Mouse (Mus musculus) midbrain, embryonic 16.5 days (tissue): Measurements from ENCODE around the gene Lmntd1. TPM values are rescaled to one million over a fixed set of nuclear protein-coding genes. Genes with fewer than 3 reads are reported as not detected.
A peak's percentile ranks its signal among the peaks of the same experiment; 100 is the strongest.

Experiments used
- ATAC-seq: fragments of 200-750 bp; cut with Nextera tagmentation; 2 replicates; pipeline ENCODE4 v1.8.0; 2017; ENCODE audit warnings: moderate TSS enrichment
- H3K27ac ChIP-seq: fragments of 300-500 bp; sonication (generic); 2 replicates; pipeline ENCODE4 v1.5.1; 2014; ENCODE audit warnings: mild to moderate bottlenecking, low read length, mixed read lengths
- H3K27me3 ChIP-seq: fragments of 300-500 bp; sonication (generic); 2 replicates; pipeline ENCODE4 v1.6.1; 2014; ENCODE audit warnings: low read depth, low read length, mixed read lengths; ENCODE audit not compliant: control insufficient read depth, insufficient read depth
- H3K36me3 ChIP-seq: fragments of 300-500 bp; sonication (generic); 2 replicates; pipeline ENCODE4 v1.6.1; 2014; ENCODE audit warnings: mild to moderate bottlenecking, low read length, moderate library complexity, mixed read lengths; ENCODE audit not compliant: control insufficient read depth, insufficient read depth
- H3K4me1 ChIP-seq: fragments of 300-500 bp; sonication (generic); 2 replicates; pipeline ENCODE4 v1.6.1; 2014; ENCODE audit warnings: mild to moderate bottlenecking, low read length, mixed read lengths; ENCODE audit not compliant: control insufficient read depth, insufficient read depth
- H3K4me2 ChIP-seq: fragments of 300-500 bp; sonication (generic); 2 replicates; pipeline ENCODE4 v1.6.1; 2014; ENCODE audit warnings: mild to moderate bottlenecking, low read length, mixed read lengths
- H3K4me3 ChIP-seq: fragments of 300-500 bp; sonication (generic); 2 replicates; pipeline ENCODE4 v1.5.1; 2014; ENCODE audit warnings: low read depth, mild to moderate bottlenecking, low read length, moderate library complexity, mixed read lengths
- H3K9ac ChIP-seq: fragments of 300-500 bp; sonication (generic); 2 replicates; pipeline ENCODE4 v1.6.1; 2014; ENCODE audit warnings: low read depth, low read length, mixed read lengths
- H3K9me3 ChIP-seq: fragments of 300-500 bp; sonication (generic); replicated peaks from 2 replicates; pipeline ENCODE4 v1.6.1; 2014; ENCODE audit warnings: mild to moderate bottlenecking, low read length, mixed read lengths; ENCODE audit not compliant: control insufficient read depth, poor library complexity, severe bottlenecking
- WGBS: fragments of 180-500 bp; shearing (Covaris S2); extraction: QIAGEN DNeasy Blood & Tissue Kit; methylation state at CpG from one replicate; pipeline ENCODE4 v1.1.7; 2014; 5-methylcytosine and 5-hydroxymethylcytosine counted together
- polyA plus RNA-seq: library from polyadenylated mRNA; unstranded; fragments of >200 nt; fragmentation: Nextera tagmentation; extraction: Ambion mirVana; gene quantifications from 2 replicates; pipeline ENCODE4 v1.2.1, GENCODE M21; 2015

Gene Lmntd1
- polyA plus RNA-seq, 1 experiment from 2014 or later: 1.5 TPM

GRCm38 (mm10) chr6:145592531-145592998 is 21.6 kb downstream of the Lmntd1 start:
- Histone ChIP-seq H3K4me3 (no peak overlapping the region), H3K27me3 (no peaks in the 10 kb centered on the region), H3K4me1 (0 out of 2 replicates have a peak, but pooled peaks cover 2% of the 10 kb centered on the region), H3K9ac (no peak overlapping the region), H3K4me2 (no peak overlapping the region), H3K27ac (no peak overlapping the region), H3K9me3 (no peaks in the 10 kb centered on the region), H3K36me3 (no peaks in the 10 kb centered on the region)
- ATAC-seq: peak; percentile 23; the same call in 1 of the 2 replicates
- 30% methylated on average over 8 of the region's 8 CpGs for WGBS

DNA sequence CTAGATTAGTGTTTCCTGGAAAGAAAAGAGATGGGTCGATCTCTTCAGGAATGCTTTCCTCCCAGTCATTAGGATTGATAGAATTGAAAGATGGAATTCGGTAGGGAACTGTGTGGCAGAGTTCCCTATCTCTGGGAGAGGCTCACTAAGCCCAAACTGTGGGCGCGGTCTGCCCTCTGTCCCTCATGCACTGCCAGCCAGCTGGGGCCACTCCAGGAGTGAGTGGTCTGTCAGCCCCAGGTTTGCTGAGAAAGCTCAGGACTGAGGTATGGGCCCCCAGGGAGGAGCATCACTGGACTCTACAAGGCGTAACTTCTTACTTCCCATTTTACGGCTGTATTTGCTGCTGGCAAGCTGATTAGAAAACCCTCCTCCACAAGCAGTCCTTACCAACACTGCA is 22.1 kb downstream of the Lmntd1 start:
- Histone ChIP-seq H3K4me1 (0 out of 2 replicates have a peak, but pooled peaks cover 2% of the 10 kb centered on the region), H3K4me2 (no peak overlapping the region), H3K36me3 (no peaks in the 10 kb centered on the region), H3K27me3 (no peaks in the 10 kb centered on the region), H3K27ac (no peak overlapping the region), H3K9ac (no peak overlapping the region), H3K9me3 (no peaks in the 10 kb centered on the region), H3K4me3 (no peak overlapping the region)
- 76% methylated on average over 6 of the region's 6 CpGs for WGBS
- ATAC-seq: no peak

- H3K9me3 ChIP-seq: no peaks in the 10 kb centered on the region
- 26% methylated on average over 1 of the region's 1 CpGs for WGBS
- H3K4me1 ChIP-seq: 0 out of 2 replicates have a peak, but pooled peaks cover 2% of the 10 kb centered on the region
- H3K36me3 ChIP-seq: no peaks in the 10 kb centered on the region
- H3K27me3 ChIP-seq: no peaks in the 10 kb centered on the region
- H3K4me2 ChIP-seq: no peak overlapping the region
- no peak overlapping the region for H3K27ac ChIP-seq
- no peak overlapping the region for H3K4me3 ChIP-seq
- no peak for ATAC-seq
- H3K9ac ChIP-seq: no peak overlapping the region
Observed at GRCm38 (mm10) chr6:145591578-145591977, 22.5 kb downstream of the Lmntd1 start.

DNA sequence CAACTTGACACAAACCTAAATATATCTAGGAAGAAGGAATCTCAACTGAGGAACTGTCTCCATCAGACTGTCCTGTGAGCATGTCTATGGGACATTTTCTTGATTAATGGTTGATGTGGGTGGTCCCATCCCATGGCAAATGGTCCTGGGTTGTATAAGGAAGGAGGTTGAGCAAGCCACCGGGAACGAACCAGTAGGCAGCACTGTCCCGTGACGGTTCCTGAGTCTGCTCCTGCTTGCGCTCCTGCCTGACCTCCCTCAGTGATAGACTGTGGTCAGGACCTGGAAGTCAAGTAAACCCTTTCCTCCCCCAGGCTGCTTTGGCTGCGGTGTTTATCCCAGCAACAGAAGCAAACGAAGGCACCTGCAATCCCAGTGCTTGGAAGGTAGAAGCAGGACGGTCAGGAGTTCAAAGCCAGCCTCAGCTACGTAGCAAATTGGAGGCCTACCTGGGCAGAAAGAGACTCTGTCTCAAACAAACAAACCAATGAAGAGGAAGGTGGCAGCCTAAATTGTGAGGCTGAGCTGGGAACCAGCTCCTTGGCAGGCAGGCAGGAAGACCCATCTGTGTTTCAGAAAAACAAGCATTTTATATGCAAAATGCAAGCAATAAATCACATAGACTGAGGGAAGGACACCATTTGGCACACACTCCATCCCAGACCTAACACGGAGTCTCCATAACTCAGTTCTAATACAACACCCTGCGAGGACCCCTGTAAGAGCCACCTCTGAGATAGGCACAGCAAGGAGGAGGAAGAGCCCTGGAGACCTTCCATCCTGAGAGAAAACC is 23.4 kb downstream of the Lmntd1 start:
- H3K4me2 ChIP-seq: no peak overlapping the region
- 94% methylated on average over 11 of the region's 11 CpGs for WGBS
- no peak overlapping the region for H3K4me3 ChIP-seq

GRCm38 (mm10) chr6:145585052-145585973 is 28.8 kb downstream of the Lmntd1 start:
- 29% methylated on average over 21 of the region's 21 CpGs for whole genome bisulfite sequencing
- no peaks in the 10 kb centered on the region for H3K9me3 ChIP-seq
- H3K4me1 ChIP-seq: peaks cover 4% of the 10 kb centered on the region
- H3K4me3 ChIP-seq: no peak overlapping the region
- peak overlapping the region; percentile 47 for H3K4me2 ChIP-seq
- H3K36me3 ChIP-seq: no peaks in the 10 kb centered on the region
- H3K27me3 ChIP-seq: no peaks in the 10 kb centered on the region
- peak overlapping the region; percentile 31; the same call in 1 of the 2 replicates for H3K9ac ChIP-seq
- peak overlapping the region; percentile 82 for H3K27ac ChIP-seq
- ATAC-seq: peak; percentile 91

More for the DNA sequence above, 23.4 kb downstream of the Lmntd1 start:
- Histone ChIP-seq H3K9ac (no peak overlapping the region), H3K27ac (no peak overlapping the region), H3K9me3 (no peaks in the 10 kb centered on the region), H3K27me3 (no peaks in the 10 kb centered on the region), H3K4me1 (0 out of 2 replicates have a peak, but pooled peaks cover 2% of the 10 kb centered on the region), H3K36me3 (no peaks in the 10 kb centered on the region)
- no peak for ATAC-seq

DNA sequence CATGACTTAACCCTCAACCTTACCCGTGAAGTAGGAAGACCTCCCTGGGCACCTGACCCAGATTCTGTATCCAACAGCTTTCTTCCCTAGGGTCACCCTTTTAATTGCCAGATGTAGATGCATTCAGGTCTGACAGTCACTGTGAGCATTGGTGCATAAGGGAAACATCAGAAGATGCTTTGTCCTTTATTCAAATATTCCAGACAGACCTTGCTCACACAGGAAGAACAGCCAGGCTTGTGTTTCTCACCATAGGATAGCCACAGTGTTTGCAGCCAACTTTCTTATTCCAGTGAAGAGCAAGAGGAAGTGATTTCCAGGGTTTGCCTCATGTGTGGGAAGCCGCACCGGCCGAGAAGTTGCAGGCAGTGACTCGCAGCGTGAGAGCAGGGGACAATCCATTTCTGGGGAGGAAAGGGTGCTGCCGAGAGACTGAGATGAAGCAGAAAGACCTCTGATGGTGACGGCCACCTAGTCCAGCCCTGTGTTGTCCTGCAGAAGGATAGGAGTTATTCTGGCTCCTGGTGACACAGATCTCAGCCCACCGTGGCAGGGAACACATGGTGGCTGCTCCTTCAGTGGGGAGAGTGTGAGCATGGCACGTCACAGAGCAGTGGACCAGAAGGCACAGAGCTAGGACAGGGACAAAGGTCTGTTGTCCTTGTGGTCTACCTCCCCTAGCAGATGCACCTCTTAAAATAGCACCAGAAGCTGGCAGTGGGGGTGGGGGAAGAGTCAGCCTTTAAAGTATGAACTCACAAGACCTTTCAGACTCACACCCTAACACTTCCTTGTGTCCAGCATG is 32.6 kb downstream of the Lmntd1 start:
- 75% methylated on average over 10 of the region's 10 CpGs for WGBS

DNA sequence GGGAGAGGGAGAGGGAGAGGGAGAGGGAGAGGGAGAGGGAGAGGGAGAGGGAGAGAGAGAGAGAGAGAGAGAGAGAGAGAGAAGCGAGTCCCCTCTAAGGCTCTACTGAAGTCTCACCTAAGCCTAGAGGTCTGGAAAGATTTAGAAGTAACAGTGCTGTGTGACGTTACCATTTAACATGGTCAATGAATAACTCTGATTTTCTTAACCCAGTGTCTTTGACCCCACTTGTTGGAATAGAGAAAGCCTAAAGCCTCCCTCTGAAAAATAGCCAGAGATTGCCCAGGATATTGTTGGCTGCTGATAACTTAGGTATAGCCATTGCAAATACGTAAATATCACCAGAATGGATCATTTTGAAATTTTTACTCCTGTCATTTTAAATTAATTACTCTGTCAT is 34.4 kb downstream of the Lmntd1 start:
- Histone ChIP-seq H3K4me2 (no peak overlapping the region), H3K27ac (no peak overlapping the region), H3K4me3 (no peak overlapping the region), H3K36me3 (no peaks in the 10 kb centered on the region), H3K9me3 (no peaks in the 10 kb centered on the region), H3K4me1 (peaks cover 8% of the 10 kb centered on the region), H3K27me3 (no peaks in the 10 kb centered on the region), H3K9ac (no peak overlapping the region)
- WGBS: 89% methylated on average over 3 of the region's 3 CpGs
- no peak for ATAC-seq

More for the DNA sequence above, 32.6 kb downstream of the Lmntd1 start:
- Histone ChIP-seq H3K27ac (no peak overlapping the region), H3K4me2 (no peak overlapping the region), H3K27me3 (no peaks in the 10 kb centered on the region), H3K9me3 (no peaks in the 10 kb centered on the region), H3K4me3 (no peak overlapping the region), H3K36me3 (no peaks in the 10 kb centered on the region), H3K4me1 (peaks cover 13% of the 10 kb centered on the region), H3K9ac (no peak overlapping the region)
- no peak for ATAC-seq

- H3K27ac ChIP-seq: peak overlapping the region; percentile 38
- H3K4me1 ChIP-seq: peaks cover 8% of the 10 kb centered on the region
- ATAC-seq: peak; percentile 83; the same call in 1 of the 2 replicates
- no peak overlapping the region for H3K4me3 ChIP-seq
- H3K36me3 ChIP-seq: no peaks in the 10 kb centered on the region
- no peaks in the 10 kb centered on the region for H3K9me3 ChIP-seq
- H3K27me3 ChIP-seq: no peaks in the 10 kb centered on the region
- no peak overlapping the region for H3K9ac ChIP-seq
- 23% methylated on average over 10 of the region's 10 CpGs for WGBS
- H3K4me2 ChIP-seq: peak overlapping the region; percentile 2; the same call in 1 of the 2 replicates
Observed at GRCm38 (mm10) chr6:145578457-145579185, 35.5 kb downstream of the Lmntd1 start.
